Mouse (Mus musculus) adrenal gland, adult (tissue): ENCODE measurements around the gene Adnp.
"Not testable (repeated sequence)": the region's sequence is repeated elsewhere in the genome, so short reads cannot be mapped to it uniquely, and the experiment has no call there.

ENCODE experiments used
- DNase-seq, 2 experiments: peaks; one replicate each; pipeline ENCODE4 v3.0.0; 2022 to 2023; ENCODE audit warnings: low spot score in 1 of 2; ENCODE audit not compliant: inconsistent age in 2 of 2

The Adnp gene

DNA sequence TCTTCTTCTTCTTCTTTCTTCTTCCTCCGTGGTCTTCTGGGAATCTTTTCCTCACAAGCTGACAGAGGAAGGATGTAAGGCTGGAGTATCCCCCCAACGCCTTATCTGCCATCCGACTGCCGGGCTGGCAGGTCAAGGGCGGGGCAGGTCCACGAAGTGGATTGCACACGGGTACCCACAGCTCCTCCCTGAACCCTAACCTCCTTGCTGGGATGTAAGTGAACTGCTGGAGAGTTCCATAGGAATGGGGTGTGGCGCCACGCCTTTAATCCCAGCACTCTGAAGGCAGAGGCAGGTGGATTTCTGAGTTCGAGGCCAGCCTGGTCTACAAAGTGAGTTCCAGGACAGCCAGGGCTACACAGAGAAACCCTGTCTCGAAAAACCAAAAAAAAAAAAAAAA lies 48.9 kb downstream of the Adnp start:
- DNase-seq: not testable (repeated sequence)

DNA sequence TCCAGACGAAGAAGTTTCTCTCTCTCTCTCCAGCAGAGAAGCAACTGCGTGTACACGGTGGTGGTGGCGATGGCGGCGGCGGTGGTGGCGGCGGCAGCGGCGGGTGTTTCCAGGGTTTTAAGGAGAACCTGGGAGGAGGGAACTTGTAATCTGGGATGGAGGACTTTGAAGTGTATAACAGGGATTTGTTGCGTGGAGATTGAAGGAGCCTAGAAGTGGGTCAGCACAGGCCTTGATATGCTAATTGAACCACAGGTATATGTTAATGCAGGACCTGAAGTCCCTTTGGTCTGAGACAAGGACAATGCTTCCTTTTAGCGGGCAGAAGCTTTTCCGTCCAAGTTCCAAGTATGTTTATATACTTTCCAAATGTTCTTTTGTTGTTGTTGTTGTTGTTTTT lies 50.6 kb downstream of the Adnp start:
- DNase-seq: no peak

DNA sequence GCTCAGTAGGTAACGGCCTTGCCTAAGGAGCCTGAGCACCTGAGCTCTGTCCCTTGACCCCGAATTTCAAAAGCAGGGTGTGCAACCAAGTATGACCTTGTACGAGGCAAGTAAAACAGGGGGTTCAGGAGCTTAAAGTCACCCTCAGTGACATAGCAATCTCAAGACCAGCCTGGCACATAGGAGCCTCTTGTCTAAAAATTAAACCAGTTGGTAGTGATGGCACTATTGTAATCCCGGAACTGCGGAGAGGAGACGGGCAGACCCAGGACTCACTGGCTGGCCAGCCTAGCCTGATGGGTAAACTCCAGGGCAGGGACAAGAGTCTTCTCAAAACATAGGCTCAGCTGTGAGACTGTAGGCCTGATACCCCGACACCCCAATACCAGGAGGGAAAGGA lies 51.2 kb downstream of the Adnp start:
- no peak for DNase-seq

DNA sequence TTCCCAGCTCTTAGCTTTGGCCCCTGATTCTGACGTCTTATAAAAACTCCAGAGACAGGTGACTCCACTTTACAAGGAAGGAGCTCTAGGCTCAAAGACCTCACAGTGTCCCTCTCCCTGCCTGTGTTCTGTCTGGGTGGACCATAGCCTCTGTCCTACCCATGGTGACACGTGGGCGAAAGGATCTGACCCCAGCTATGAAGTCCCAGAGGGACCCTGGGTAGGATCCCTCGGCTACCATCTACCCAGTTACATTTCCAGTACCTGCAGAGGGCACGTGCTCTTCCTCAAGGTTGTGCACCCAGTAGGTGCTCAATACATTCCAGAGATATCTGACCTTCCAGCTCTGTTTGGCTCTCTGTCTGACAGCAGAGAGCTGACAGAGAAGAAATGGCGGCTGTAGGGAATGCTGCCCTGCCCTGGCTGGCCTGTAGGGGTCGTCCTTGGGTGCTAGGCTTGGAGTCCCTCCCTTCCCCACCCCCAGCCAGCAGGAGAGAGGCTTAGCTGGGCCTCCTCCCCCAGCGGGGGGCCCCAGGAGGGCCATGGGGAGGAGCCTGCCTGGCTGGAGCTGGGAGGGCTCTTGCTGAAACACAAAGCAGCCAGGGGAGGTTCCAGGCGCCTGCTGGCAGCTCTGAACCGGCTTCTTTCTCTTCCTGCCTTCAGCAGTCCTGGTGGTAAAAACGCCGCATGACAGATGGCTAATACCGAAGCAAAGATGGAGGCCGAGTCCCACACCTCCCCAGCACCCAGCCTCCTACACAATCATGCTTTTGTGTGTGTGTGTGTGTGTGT lies 52.6 kb downstream of the Adnp start:
- peak; percentile 87 to 91 for DNase-seq

DNA sequence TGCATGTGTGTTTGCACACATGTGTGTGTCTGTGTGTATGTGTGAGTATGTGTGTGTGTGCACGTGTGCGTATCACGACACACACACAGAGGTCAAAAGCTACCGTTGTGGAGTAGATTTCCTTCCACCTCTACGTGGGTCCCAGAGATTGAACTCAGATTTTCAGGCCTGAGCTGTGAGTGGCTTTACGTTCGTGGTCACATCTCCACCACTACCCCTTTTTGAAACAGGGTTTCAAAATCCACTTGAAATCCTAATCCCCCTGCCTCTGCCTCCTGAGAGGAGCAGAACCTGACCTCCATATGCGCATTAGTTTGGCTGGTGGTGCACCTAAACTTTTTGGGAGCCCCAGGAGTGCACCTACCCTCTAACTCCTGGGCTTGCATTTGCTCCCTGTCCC lies 57.7 kb downstream of the Adnp start:
- DNase-seq: no peak

DNA sequence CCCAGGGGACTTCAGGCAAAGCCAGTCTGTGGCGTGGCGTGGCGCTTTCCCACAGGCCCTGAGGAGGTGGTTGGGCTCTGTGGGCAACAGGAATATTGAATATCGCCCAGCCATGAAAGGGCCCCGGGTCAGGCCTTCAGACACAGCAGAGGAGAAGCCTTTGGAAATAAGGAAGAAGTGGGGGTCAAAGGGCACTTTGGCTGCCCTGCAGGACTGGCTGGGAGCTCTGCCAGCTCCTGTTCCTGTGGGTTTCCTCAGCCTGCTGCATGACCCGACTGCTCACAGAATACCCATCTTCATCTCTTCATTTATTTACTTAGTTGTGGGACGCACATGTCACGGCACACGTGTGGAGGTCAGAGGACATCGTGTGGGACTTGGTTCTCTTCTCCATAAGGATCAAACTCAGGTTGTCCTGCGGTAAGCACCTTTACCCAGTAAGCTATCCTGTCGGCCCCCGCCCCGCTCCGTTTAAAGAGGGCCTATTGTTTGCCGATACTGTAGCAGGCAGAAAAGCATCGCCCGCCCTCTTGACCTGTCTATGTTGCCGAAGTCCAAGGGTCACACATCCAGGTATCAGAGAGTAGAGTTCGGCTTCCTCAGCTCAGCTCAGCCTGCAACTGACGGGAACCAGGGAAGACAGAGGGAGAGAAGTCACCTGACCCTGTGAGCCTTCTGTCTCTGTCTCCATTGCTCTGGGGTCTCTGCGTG lies 59.0 kb downstream of the Adnp start:
- DNase-seq: peak in 1 of 2 experiments; percentile 51

DNA sequence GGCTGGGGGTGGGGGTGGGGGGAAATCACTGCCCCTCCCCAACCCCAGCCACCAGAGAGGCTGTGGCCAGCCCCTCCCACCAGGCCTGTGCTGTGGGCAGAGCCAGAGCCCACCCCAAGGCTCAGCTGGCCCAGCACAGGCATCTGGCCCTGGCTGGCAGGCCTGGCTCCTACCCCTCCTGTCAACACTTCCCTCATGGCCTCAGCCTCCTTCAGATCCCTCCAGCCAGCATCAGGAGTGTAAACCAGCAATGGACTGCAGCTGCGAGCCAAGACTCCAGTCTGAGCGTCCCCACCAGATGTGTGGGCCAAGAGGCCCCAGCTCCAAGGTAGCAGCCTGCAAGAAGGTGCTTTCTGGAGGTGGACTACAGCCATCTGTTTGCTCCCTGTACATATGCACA lies 61.5 kb downstream of the Adnp start:
- no peak for DNase-seq

DNA sequence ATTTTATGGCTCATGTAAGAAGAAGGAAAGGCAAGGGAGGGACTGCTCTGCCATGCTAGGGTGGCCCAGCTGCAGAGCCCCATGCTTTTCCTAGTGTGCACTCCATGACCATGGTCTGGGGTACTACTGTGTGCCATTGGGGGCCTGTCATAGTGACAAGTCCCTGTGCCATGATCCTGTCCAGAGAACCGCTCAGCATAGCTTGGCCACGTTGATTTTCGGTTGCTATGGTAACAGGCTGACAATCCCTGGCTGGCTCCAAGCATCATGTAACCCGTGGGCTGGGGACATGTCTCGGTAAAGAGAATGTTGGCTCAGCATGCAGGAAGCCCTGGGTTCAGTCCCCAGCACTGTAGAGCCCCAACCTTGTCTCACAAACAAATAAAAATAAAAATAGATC lies 63.1 kb downstream of the Adnp start:
- no peak for DNase-seq

DNA sequence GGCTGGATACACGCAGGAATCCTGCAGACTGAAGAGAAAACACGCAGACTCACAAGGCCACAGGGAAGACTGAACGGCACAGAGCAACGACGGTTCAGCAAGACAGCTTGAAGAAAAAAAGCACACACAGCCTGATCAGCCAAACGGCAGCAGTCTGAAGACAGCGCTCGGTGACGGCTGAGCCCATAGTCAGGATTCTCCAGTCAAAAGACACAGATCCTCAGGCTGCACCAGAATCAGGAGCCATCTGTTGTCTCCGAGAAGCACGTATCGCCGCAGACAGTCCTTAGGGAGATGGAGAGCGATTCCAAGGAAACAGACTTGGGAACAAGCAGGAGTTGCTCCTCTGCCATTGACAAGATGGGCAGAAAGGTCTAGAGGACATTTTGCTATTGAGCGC lies 69.8 kb downstream of the Adnp start:
- DNase-seq: no peak
